Mouse (Mus musculus) neural tube, embryonic 12.5 days (tissue): Measurements from ENCODE around the gene Lrrk1. TPM values are rescaled to one million over a fixed set of nuclear protein-coding genes. Genes with fewer than 3 reads are reported as not detected.

Experiments used
- ATAC-seq: fragments of 200-750 bp; cut with Nextera tagmentation; 2 replicates; pipeline ENCODE4 v1.8.0; 2017; ENCODE audit warnings: low read depth, mild to moderate bottlenecking, moderate TSS enrichment, moderate library complexity; ENCODE audit not compliant: low FRiP score
- H3K27ac ChIP-seq: fragments of 300-500 bp; sonication (generic); 2 replicates; pipeline ENCODE4 v1.5.1; 2016
- H3K27me3 ChIP-seq: fragments of 300-500 bp; sonication (generic); replicated peaks from 2 replicates; pipeline ENCODE4 v1.6.1; 2016; ENCODE audit warnings: mild to moderate bottlenecking
- H3K36me3 ChIP-seq: fragments of 300-500 bp; sonication (generic); 2 replicates; pipeline ENCODE4 v1.6.1; 2016; ENCODE audit warnings: mild to moderate bottlenecking
- H3K4me1 ChIP-seq: fragments of 300-500 bp; sonication (generic); 2 replicates; pipeline ENCODE4 v1.6.1; 2016
- H3K4me2 ChIP-seq: fragments of 300-500 bp; sonication (generic); replicated peaks from 2 replicates; pipeline ENCODE4 v1.6.1; 2016; ENCODE audit warnings: mild to moderate bottlenecking
- H3K4me3 ChIP-seq: fragments of 300-500 bp; sonication (generic); 2 replicates; pipeline ENCODE4 v1.5.1; 2016
- H3K9ac ChIP-seq: fragments of 300-500 bp; sonication (generic); 2 replicates; pipeline ENCODE4 v1.6.1; 2016; ENCODE audit warnings: mild to moderate bottlenecking
- H3K9me3 ChIP-seq: fragments of 300-500 bp; sonication (generic); 2 replicates; pipeline ENCODE4 v1.6.1; 2016; ENCODE audit warnings: mild to moderate bottlenecking
- WGBS: fragments of 180-500 bp; shearing (Covaris S2); methylation state at CpG from one replicate; pipeline ENCODE4 v1.1.7; 2016; 5-methylcytosine and 5-hydroxymethylcytosine counted together
- polyA plus RNA-seq: library from polyadenylated mRNA; unstranded; fragments of >200 nt; fragmentation: Nextera tagmentation; extraction: Ambion mirVana; gene quantifications from 2 replicates; pipeline ENCODE4 v1.2.1, GENCODE M21; 2016

Lrrk1 gene
- polyA plus RNA-seq: 7.3 and 8.5 TPM in 2 replicates

GRCm38 (mm10) chr7:66387813-66388521 lies at the start of gene Lrrk1:
Lrrk1 (minus strand) TSS chr7:66388350.
- peak; percentile 87 for ATAC-seq
- Histone ChIP-seq H3K9me3 (no peaks in the 10 kb centered on the region), H3K27ac (no peak within 1 kb of the TSS), H3K4me2 (peak within 1 kb of the TSS; percentile 95), H3K27me3 (0 out of 2 replicates have a peak, but pooled peaks cover 2% of the 10 kb centered on the region), H3K9ac (peak within 1 kb of the TSS; percentile 36), H3K36me3 (no peaks in the 10 kb centered on the region), H3K4me1 (peaks cover 6% of the 10 kb centered on the region; the same call in 1 of the 2 replicates), H3K4me3 (peak within 1 kb of the TSS; percentile 40)
- WGBS: under 1% methylated on average over 70 of the region's 70 CpGs

- Histone ChIP-seq H3K36me3 (no peaks in the 10 kb centered on the region), H3K9ac (no peak overlapping the region), H3K27me3 (peaks cover 7% of the 10 kb centered on the region; the same call in 1 of the 2 replicates), H3K4me1 (no peaks in the 10 kb centered on the region), H3K4me3 (no peak overlapping the region), H3K9me3 (no peaks in the 10 kb centered on the region), H3K27ac (no peak overlapping the region), H3K4me2 (no peak overlapping the region)
- no peak for ATAC-seq
- WGBS: 44% methylated on average over 10 of the region's 10 CpGs
Measured at GRCm38 (mm10) chr7:66434453-66434935, 46.3 kb upstream of the Lrrk1 start.

GRCm38 (mm10) chr7:66427437-66428161 lies 39.4 kb upstream of the Lrrk1 start, which contains the start of gene Aldh1a3:
Aldh1a3 (minus strand) TSS chr7:66427517.
- H3K9ac ChIP-seq: peak within 1 kb of the TSS; percentile 42; the same call in 1 of the 2 replicates
- ATAC-seq: peak; percentile 68
- peak within 1 kb of the TSS; percentile 95 for H3K4me2 ChIP-seq
- peaks cover 65% of the 10 kb centered on the region for H3K27me3 ChIP-seq
- H3K27ac ChIP-seq: no peak within 1 kb of the TSS
- H3K9me3 ChIP-seq: no peaks in the 10 kb centered on the region
- whole genome bisulfite sequencing: 1% methylated on average over 56 of the region's 56 CpGs
- H3K4me3 ChIP-seq: peak within 1 kb of the TSS; percentile 45
- no peaks in the 10 kb centered on the region for H3K36me3 ChIP-seq
- H3K4me1 ChIP-seq: peaks cover 13% of the 10 kb centered on the region

- WGBS: under 1% methylated on average over 23 of the region's 23 CpGs
- Histone ChIP-seq H3K36me3 (no peaks in the 10 kb centered on the region), H3K4me1 (peaks cover 13% of the 10 kb centered on the region), H3K9ac (peak overlapping the region; percentile 42; the same call in 1 of the 2 replicates), H3K4me3 (peak overlapping the region; percentile 45), H3K27ac (no peak overlapping the region), H3K4me2 (peak overlapping the region; percentile 95), H3K27me3 (peaks cover 65% of the 10 kb centered on the region), H3K9me3 (no peaks in the 10 kb centered on the region)
- ATAC-seq: peak; percentile 69
Measured at GRCm38 (mm10) chr7:66427053-66427436, 38.9 kb upstream of the Lrrk1 start.

- 77% methylated on average over 8 of the region's 8 CpGs for WGBS
- H3K9me3 ChIP-seq: no peaks in the 10 kb centered on the region
- peaks cover 2% of the 10 kb centered on the region for H3K4me1 ChIP-seq
- H3K27me3 ChIP-seq: peaks cover 37% of the 10 kb centered on the region
- H3K27ac ChIP-seq: no peak overlapping the region
- H3K9ac ChIP-seq: no peak overlapping the region
- ATAC-seq: no peak
- no peaks in the 10 kb centered on the region for H3K36me3 ChIP-seq
- H3K4me3 ChIP-seq: no peak overlapping the region
- H3K4me2 ChIP-seq: no peak overlapping the region
Measured at GRCm38 (mm10) chr7:66421903-66422302, 33.8 kb upstream of the Lrrk1 start.

GRCm38 (mm10) chr7:66418981-66419380 lies 30.8 kb upstream of the Lrrk1 start:
- no peaks in the 10 kb centered on the region for H3K9me3 ChIP-seq
- H3K27ac ChIP-seq: no peak overlapping the region
- no peak for ATAC-seq
- WGBS: 56% methylated on average over 12 of the region's 12 CpGs
- H3K4me3 ChIP-seq: no peak overlapping the region
- H3K36me3 ChIP-seq: no peaks in the 10 kb centered on the region
- no peaks in the 10 kb centered on the region for H3K4me1 ChIP-seq
- H3K4me2 ChIP-seq: no peak overlapping the region
- H3K27me3 ChIP-seq: peaks cover 11% of the 10 kb centered on the region; the same call in 1 of the 2 replicates
- no peak overlapping the region for H3K9ac ChIP-seq

- Histone ChIP-seq H3K4me2 (no peak overlapping the region), H3K9me3 (no peaks in the 10 kb centered on the region), H3K9ac (no peak overlapping the region), H3K27me3 (0 out of 2 replicates have a peak, but pooled peaks cover 5% of the 10 kb centered on the region), H3K36me3 (no peaks in the 10 kb centered on the region), H3K27ac (no peak overlapping the region), H3K4me1 (no peaks in the 10 kb centered on the region), H3K4me3 (no peak overlapping the region)
- ATAC-seq: no peak
- WGBS: 90% methylated on average over 4 of the region's 4 CpGs
Measured at GRCm38 (mm10) chr7:66416829-66417228, 28.7 kb upstream of the Lrrk1 start.

GRCm38 (mm10) chr7:66413093-66413492 lies 24.9 kb upstream of the Lrrk1 start:
- Histone ChIP-seq H3K4me2 (no peak overlapping the region), H3K9me3 (no peaks in the 10 kb centered on the region), H3K4me1 (no peaks in the 10 kb centered on the region), H3K27me3 (no peaks in the 10 kb centered on the region), H3K9ac (no peak overlapping the region), H3K36me3 (no peaks in the 10 kb centered on the region), H3K4me3 (no peak overlapping the region), H3K27ac (no peak overlapping the region)
- 74% methylated on average over 7 of the region's 7 CpGs for WGBS
- ATAC-seq: no peak

GRCm38 (mm10) chr7:66409433-66409832 lies 21.3 kb upstream of the Lrrk1 start:
- Histone ChIP-seq H3K4me1 (peaks cover 7% of the 10 kb centered on the region), H3K36me3 (no peaks in the 10 kb centered on the region), H3K4me2 (no peak overlapping the region), H3K9ac (no peak overlapping the region), H3K9me3 (no peaks in the 10 kb centered on the region), H3K27ac (no peak overlapping the region), H3K27me3 (no peaks in the 10 kb centered on the region), H3K4me3 (no peak overlapping the region)
- WGBS: 70% methylated on average over 6 of the region's 6 CpGs
- peak; percentile 30; the same call in 1 of the 2 replicates for ATAC-seq

- Histone ChIP-seq H3K4me2 (no peak overlapping the region), H3K27ac (no peak overlapping the region), H3K27me3 (no peaks in the 10 kb centered on the region), H3K4me3 (no peak overlapping the region), H3K9ac (no peak overlapping the region), H3K36me3 (no peaks in the 10 kb centered on the region), H3K4me1 (peaks cover 7% of the 10 kb centered on the region), H3K9me3 (no peaks in the 10 kb centered on the region)
- ATAC-seq: no peak
- WGBS: 78% methylated on average over 8 of the region's 8 CpGs
Measured at GRCm38 (mm10) chr7:66406971-66407370, 18.8 kb upstream of the Lrrk1 start.

GRCm38 (mm10) chr7:66405951-66406721 lies 18.0 kb upstream of the Lrrk1 start:
- Histone ChIP-seq H3K9ac (no peak overlapping the region), H3K27ac (no peak overlapping the region), H3K9me3 (no peaks in the 10 kb centered on the region), H3K4me3 (no peak overlapping the region), H3K36me3 (no peaks in the 10 kb centered on the region), H3K27me3 (no peaks in the 10 kb centered on the region), H3K4me1 (peaks cover 14% of the 10 kb centered on the region), H3K4me2 (no peak overlapping the region)
- 50% methylated on average over 13 of the region's 13 CpGs for WGBS
- no peak for ATAC-seq

GRCm38 (mm10) chr7:66405541-66405940 lies 17.4 kb upstream of the Lrrk1 start:
- no peak for ATAC-seq
- H3K4me2 ChIP-seq: no peak overlapping the region
- no peak overlapping the region for H3K4me3 ChIP-seq
- no peaks in the 10 kb centered on the region for H3K9me3 ChIP-seq
- 67% methylated on average over 11 of the region's 11 CpGs for WGBS
- H3K36me3 ChIP-seq: no peaks in the 10 kb centered on the region
- no peak overlapping the region for H3K27ac ChIP-seq
- H3K27me3 ChIP-seq: no peaks in the 10 kb centered on the region
- H3K4me1 ChIP-seq: peaks cover 19% of the 10 kb centered on the region
- H3K9ac ChIP-seq: no peak overlapping the region
